Mouse (Mus musculus): ENCODE measurements around the gene Gm21773. TPM values are rescaled to one million over a fixed set of nuclear protein-coding genes. Genes with fewer than 3 reads are reported as not detected.
"Not testable (repeated sequence)": the region's sequence is repeated elsewhere in the genome, so short reads cannot be mapped to it uniquely, and the experiment has no call there.

Gm21773 gene
- not detected in 2 replicates for polyA plus RNA-seq (2015; fragmentation: Nextera tagmentation; extraction: Ambion mirVana)

DNA sequence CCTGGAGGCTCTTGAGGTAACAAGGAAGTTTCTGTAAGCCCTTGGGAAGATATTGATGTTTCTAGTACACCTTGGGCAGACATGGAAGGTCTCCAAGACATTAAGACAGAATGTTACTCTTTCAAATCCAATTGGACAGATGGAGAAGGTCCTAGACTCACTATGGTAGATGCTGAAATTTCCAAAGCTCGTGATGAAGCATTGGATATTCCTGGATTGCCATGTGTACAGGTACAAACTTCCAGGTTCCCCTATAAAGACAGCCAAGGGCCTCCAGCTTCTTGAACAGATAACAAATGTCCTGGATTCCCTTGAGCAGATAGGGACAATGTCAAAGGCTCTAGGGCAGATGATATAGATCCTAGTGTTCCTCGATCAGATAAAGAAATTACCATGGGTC is at the start of gene Gm21773:
Gm21773 (minus strand) TSS at position 101 of the 400 bp plus-strand sequence.
- not testable (repeated sequence) for H3K27me3 ChIP-seq (replicated peaks); H3K4me3 ChIP-seq; ATAC-seq (replicated peaks); H3K27ac ChIP-seq; H3K9me3 ChIP-seq; H3K4me1 ChIP-seq; H3K9ac ChIP-seq; H3K4me2 ChIP-seq; H3K36me3 ChIP-seq (replicated peaks)
- no CpG with 5 or more reads among the region's 2 CpGs for WGBS
